Mouse (Mus musculus): ENCODE measurements around the gene Rnf223. TPM values are rescaled to one million over a fixed set of nuclear protein-coding genes. Genes with fewer than 3 reads are reported as not detected.

The Rnf223 gene
- polyA plus RNA-seq, 1 experiment from 2014 or later, result not detected

DNA sequence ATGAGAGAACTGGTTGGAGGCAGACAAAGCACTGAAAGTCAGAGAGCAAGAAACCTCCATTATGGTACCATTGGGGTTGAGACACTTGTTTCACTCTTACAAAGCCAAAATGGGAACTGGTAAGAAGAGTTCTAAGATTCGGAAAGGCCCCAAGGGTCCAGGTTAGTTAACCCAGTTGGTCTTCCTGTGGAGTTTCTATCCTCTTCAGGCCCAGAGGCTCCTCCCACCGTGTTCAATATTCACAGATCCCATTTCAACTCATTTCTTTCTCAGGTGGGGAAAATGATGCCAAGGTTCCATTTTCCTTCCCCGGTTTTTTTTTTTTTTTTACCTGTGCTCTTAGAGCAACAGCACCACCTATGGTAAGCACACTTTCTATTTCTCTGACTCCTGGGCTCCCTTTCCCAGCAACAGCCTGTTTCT is 28.8 kb upstream of the Rnf223 start:
- H3K27ac ChIP-seq (ENCODE audit: low read depth, low read length), result peak overlapping the region; percentile 31; the same call in 1 of the 2 replicates
- no peaks in the 10 kb centered on the region for H3K36me3 ChIP-seq (ENCODE audit: control insufficient read depth, insufficient read depth)
- no peak for ATAC-seq
- no peak overlapping the region for H3K9ac ChIP-seq (ENCODE audit: low read depth, low read length)
- no peaks in the 10 kb centered on the region for H3K27me3 ChIP-seq (replicated peaks; ENCODE audit: control insufficient read depth, insufficient read depth, low read length)
- WGBS, result 25% methylated on average over 3 of the region's 3 CpGs
- H3K9me3 ChIP-seq (ENCODE audit: control insufficient read depth), result no peaks in the 10 kb centered on the region
- no peak overlapping the region for H3K4me2 ChIP-seq (replicated peaks; ENCODE audit: low read depth)
- no peaks in the 10 kb centered on the region for H3K4me1 ChIP-seq (replicated peaks; ENCODE audit: control insufficient read depth, insufficient read depth, low read length)
- no peak overlapping the region for H3K4me3 ChIP-seq (ENCODE audit: low read depth, low read length)
- TF ChIP-seq CTCF (IDR thresholded peaks at IDR 0.05; ENCODE audit: low read depth), result peak; percentile 70

DNA sequence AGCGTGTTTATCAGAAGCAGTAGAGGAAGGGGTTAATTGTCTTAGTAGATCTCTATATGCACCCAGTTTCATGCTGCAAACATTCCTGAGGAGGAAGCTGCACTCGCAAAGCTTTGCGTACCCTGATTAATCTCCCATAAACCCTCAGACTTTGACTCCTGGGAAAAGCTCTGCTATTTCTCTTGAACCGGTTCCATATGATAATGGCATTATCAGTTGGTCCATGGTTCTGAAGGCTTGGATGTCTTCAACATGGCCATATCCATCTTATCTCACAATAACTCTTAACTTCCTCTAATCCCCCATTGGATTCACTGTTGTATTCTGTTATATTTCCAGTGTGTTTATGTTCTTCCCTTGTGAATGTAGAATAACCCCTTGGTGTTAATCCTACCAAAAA is 27.0 kb upstream of the Rnf223 start:
- H3K27me3 ChIP-seq (replicated peaks; ENCODE audit: control insufficient read depth, insufficient read depth, low read length), result no peaks in the 10 kb centered on the region
- no peaks in the 10 kb centered on the region for H3K36me3 ChIP-seq (ENCODE audit: control insufficient read depth, insufficient read depth)
- H3K9me3 ChIP-seq (ENCODE audit: control insufficient read depth), result no peaks in the 10 kb centered on the region
- H3K4me1 ChIP-seq (replicated peaks; ENCODE audit: control insufficient read depth, insufficient read depth, low read length), result no peaks in the 10 kb centered on the region
- H3K27ac ChIP-seq (ENCODE audit: low read depth, low read length), result no peak overlapping the region
- no peak overlapping the region for H3K9ac ChIP-seq (ENCODE audit: low read depth, low read length)
- no peak overlapping the region for H3K4me3 ChIP-seq (ENCODE audit: low read depth, low read length)
- TF ChIP-seq CTCF (IDR thresholded peaks at IDR 0.05; ENCODE audit: low read depth), result no peak
- 38% methylated on average over 4 of the region's 4 CpGs for WGBS
- H3K4me2 ChIP-seq (replicated peaks; ENCODE audit: low read depth), result no peak overlapping the region
- ATAC-seq, result 0 out of 2 replicates have a peak, but pooled peaks have one; percentile 7

DNA sequence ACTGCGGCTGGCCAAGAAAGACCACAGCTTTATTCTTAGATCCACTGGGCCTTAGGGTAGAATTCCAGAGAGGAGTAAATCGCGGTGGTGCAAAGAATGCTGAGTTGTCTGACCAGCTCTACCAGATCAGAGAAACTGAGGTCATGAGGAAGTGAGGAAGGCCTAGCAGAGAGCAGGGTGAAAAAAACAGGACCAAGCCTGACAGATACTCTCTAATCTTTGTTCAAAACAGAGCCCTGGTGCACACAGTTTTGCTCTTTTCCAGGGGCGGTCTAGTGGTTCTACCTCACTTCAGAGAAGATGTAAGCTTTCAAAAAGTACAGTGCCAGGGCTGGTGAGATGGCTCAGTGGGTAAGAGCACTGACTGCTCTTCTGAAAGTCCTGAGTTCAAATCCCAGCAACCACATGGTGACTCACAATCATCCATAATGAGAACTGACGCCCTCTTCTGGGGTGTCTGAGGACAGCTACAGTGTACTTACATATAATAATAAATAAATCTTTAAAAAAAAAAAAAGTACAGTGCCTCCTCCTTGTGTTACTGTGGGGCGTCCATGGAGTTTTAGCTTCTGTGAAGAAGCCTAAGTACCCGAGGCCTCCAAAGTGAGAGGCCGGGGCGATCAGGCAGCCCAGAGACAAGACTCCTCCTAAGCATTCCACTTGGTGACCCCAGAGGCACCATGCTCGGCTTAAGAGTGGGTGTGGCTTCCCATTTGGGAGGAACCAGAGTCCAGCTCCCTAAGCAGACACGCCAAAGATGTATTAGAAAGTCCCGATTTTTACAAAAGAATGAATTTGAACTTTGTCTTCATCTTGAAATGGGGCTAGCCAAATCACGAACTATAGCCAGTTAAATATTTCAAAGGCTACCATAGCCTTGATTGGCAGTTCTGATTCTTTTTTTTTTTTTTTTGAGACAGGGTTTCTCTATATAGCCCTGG is 21.4 kb upstream of the Rnf223 start:
- Histone ChIP-seq H3K36me3 (ENCODE audit: control insufficient read depth, insufficient read depth) (no peaks in the 10 kb centered on the region), H3K9ac (ENCODE audit: low read depth, low read length) (no peak overlapping the region; the same call in 1 of the 2 replicates), H3K4me3 (ENCODE audit: low read depth, low read length) (peak overlapping the region; percentile 75), H3K4me2 (replicated peaks; ENCODE audit: low read depth) (peak overlapping the region; percentile 72), H3K27ac (ENCODE audit: low read depth, low read length) (peak overlapping the region; percentile 54), H3K9me3 (ENCODE audit: control insufficient read depth) (no peaks in the 10 kb centered on the region), H3K27me3 (replicated peaks; ENCODE audit: control insufficient read depth, insufficient read depth, low read length) (no peaks in the 10 kb centered on the region), H3K4me1 (replicated peaks; ENCODE audit: control insufficient read depth, insufficient read depth, low read length) (0 out of 2 replicates have a peak, but pooled peaks cover 5% of the 10 kb centered on the region)
- peak; percentile 48 for TF ChIP-seq CTCF (IDR thresholded peaks at IDR 0.05; ENCODE audit: low read depth)
- 12% methylated on average over 13 of the region's 13 CpGs for WGBS
- peak; percentile 25; the same call in 1 of the 2 replicates for ATAC-seq

DNA sequence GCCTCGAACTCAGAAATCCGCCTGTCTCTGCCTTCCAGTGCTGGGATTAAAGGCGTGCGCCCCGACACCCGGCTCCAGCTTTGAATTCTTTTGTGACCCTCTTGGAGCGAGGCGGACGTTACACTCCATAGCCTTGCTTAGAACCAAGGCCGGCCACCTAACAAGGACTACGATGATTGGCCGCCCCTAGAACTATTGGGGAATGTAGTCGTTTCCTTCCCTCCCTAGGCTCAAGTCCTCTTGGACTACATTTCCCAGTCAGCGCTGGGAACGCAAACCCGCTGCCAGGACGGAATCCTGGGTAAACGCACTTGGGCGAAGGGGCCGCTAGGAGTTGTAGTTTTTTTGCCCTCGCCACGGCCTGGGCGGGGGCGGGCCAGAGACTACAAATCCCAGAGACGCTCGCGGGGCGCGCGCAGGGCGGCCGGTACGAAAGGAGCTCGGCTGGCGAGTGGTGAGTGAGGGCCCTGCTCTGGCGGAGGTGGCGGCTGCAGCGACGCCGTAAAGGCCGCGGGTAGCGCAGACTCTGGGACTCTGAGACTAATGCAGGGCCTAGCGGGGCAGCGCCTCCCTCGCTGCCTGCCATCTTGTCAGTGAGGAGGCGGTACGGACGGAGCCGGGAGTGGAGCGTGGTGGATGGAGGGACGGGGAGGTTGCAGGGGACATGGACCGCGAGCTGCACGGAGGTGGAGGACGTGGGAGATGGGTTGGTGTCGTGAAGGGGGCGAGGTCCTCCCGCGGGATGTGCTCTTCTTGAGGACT is 20.6 kb upstream of the Rnf223 start, which contains the start of gene 9430015G10Rik:
Gene 9430015G10Rik, plus strand, starts transcription at position 413 of the 762 bp plus-strand sequence.
- H3K27ac ChIP-seq (ENCODE audit: low read depth, low read length), result peak within 1 kb of the TSS; percentile 79
- under 1% methylated on average over 60 of the region's 60 CpGs for WGBS
- no peaks in the 10 kb centered on the region for H3K9me3 ChIP-seq (ENCODE audit: control insufficient read depth)
- peak; percentile 39 for TF ChIP-seq CTCF (IDR thresholded peaks at IDR 0.05; ENCODE audit: low read depth)
- H3K36me3 ChIP-seq (ENCODE audit: control insufficient read depth, insufficient read depth), result no peaks in the 10 kb centered on the region
- H3K4me2 ChIP-seq (replicated peaks; ENCODE audit: low read depth), result peak within 1 kb of the TSS; percentile 72
- H3K4me3 ChIP-seq (ENCODE audit: low read depth, low read length), result peak within 1 kb of the TSS; percentile 75
- H3K4me1 ChIP-seq (replicated peaks; ENCODE audit: control insufficient read depth, insufficient read depth, low read length), result 0 out of 2 replicates have a peak, but pooled peaks cover 5% of the 10 kb centered on the region
- H3K9ac ChIP-seq (ENCODE audit: low read depth, low read length), result peak within 1 kb of the TSS; percentile 62
- H3K27me3 ChIP-seq (replicated peaks; ENCODE audit: control insufficient read depth, insufficient read depth, low read length), result no peaks in the 10 kb centered on the region
- ATAC-seq, result peak; percentile 98

GRCm38 (mm10) chr4:156124077-156124476 is 6.2 kb upstream of the Rnf223 start:
- 74% methylated on average over 7 of the region's 7 CpGs for WGBS
- Histone ChIP-seq H3K27me3 (replicated peaks; ENCODE audit: control insufficient read depth, insufficient read depth, low read length) (no peaks in the 10 kb centered on the region), H3K36me3 (ENCODE audit: control insufficient read depth, insufficient read depth) (peaks cover 52% of the 10 kb centered on the region), H3K27ac (ENCODE audit: low read depth, low read length) (peak overlapping the region; percentile 46), H3K4me2 (replicated peaks; ENCODE audit: low read depth) (no peak overlapping the region), H3K4me3 (ENCODE audit: low read depth, low read length) (no peak overlapping the region), H3K9ac (ENCODE audit: low read depth, low read length) (no peak overlapping the region), H3K9me3 (ENCODE audit: control insufficient read depth) (no peaks in the 10 kb centered on the region), H3K4me1 (replicated peaks; ENCODE audit: control insufficient read depth, insufficient read depth, low read length) (no peaks in the 10 kb centered on the region)
- no peak for TF ChIP-seq CTCF (IDR thresholded peaks at IDR 0.05; ENCODE audit: low read depth)
- ATAC-seq, result peak; percentile 55; the same call in 1 of the 2 replicates

DNA sequence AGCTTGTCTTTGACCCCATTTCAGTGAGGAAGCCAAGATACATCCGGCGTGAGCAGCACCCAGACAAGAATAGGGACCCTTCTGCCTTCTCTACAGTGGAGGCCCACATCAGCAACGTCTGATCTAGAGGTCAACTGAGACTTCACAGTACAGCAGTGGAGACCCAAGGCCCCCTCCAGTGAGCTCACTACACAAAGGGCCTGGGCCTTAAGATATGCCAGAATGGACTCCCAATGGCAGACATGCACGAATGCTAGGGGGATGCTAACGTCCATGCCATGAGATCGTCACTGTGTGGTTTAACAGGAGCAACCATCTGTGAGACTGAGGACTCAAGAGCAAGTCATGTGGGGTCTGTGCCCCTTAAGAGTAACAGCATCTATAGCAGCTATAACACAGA is 4.9 kb upstream of the Rnf223 start:
- ATAC-seq, result no peak
- H3K4me1 ChIP-seq (replicated peaks; ENCODE audit: control insufficient read depth, insufficient read depth, low read length), result no peaks in the 10 kb centered on the region
- no peaks in the 10 kb centered on the region for H3K9me3 ChIP-seq (ENCODE audit: control insufficient read depth)
- WGBS, result 92% methylated on average over 6 of the region's 6 CpGs
- H3K4me3 ChIP-seq (ENCODE audit: low read depth, low read length), result no peak overlapping the region
- no peaks in the 10 kb centered on the region for H3K27me3 ChIP-seq (replicated peaks; ENCODE audit: control insufficient read depth, insufficient read depth, low read length)
- no peak overlapping the region for H3K27ac ChIP-seq (ENCODE audit: low read depth, low read length)
- H3K9ac ChIP-seq (ENCODE audit: low read depth, low read length), result no peak overlapping the region
- TF ChIP-seq CTCF (IDR thresholded peaks at IDR 0.05; ENCODE audit: low read depth), result no peak
- peaks cover 39% of the 10 kb centered on the region for H3K36me3 ChIP-seq (ENCODE audit: control insufficient read depth, insufficient read depth)
- no peak overlapping the region for H3K4me2 ChIP-seq (replicated peaks; ENCODE audit: low read depth)
